Mouse (Mus musculus): Measurements from ENCODE around the gene Gm884. TPM values are rescaled to one million over a fixed set of nuclear protein-coding genes. Genes with fewer than 3 reads are reported as not detected.

The Gm884 gene
- polyA plus RNA-seq, 1 experiment: not detected

- no peak overlapping the region for H3K27ac ChIP-seq (ENCODE audit: insufficient read depth, low read length)
- WGBS: 27% methylated on average over 3 of the region's 3 CpGs
- TF ChIP-seq CTCF (IDR thresholded peaks at IDR 0.05; ENCODE audit: borderline replicate concordance, insufficient read depth, low read depth, low read length) (no peak), POLR2A (IDR thresholded peaks at IDR 0.05; ENCODE audit: borderline replicate concordance, insufficient read depth, low read length) (no peak)
- DNase-seq: no peak
- H3K4me1 ChIP-seq (ENCODE audit: control insufficient read depth, insufficient read depth, low read length): no peaks in the 10 kb centered on the region
- H3K4me3 ChIP-seq (replicated peaks; ENCODE audit: insufficient read depth, low read depth, low read length): no peak overlapping the region
- no peaks in the 10 kb centered on the region for H3K27me3 ChIP-seq (ENCODE audit: control insufficient read depth, insufficient read depth, low read length)
Observed at GRCm38 (mm10) chr11:103656520-103656919, 35.6 kb upstream of the Gm884 start.

DNA sequence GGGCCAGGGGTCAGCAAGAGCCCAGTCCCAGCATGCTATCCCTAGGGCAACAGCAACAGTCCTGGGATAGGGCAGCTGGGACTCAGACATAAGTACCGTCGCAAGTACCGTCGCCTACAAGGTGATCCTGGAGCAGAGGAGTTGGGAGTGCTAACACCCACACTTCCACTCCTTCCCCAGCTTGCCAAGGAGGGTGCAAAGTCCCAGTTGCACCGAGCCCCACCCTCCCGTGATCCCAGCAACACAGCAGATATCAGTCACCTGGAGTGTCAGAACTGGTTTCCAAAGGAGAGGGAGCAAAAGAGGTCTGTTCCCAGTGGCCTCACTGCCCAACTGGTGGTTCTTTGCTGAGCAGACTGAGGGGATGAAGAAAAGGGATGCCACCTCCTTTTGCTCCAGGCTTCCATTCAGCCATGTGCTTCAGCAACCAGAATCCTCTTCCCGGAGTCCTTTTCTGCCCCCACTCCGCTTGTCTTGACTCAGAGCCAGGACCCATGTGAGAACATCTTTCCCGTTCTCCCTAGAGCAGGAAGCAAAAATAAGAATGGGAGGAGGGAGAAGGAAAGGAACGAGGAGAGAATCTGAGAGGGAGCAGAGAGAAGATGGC is 32.5 kb upstream of the Gm884 start:
- Histone ChIP-seq H3K27me3 (ENCODE audit: control insufficient read depth, insufficient read depth, low read length) (peaks cover 9% of the 10 kb centered on the region; the same call in 1 of the 2 replicates), H3K4me1 (ENCODE audit: control insufficient read depth, insufficient read depth, low read length) (peaks cover 4% of the 10 kb centered on the region), H3K4me3 (replicated peaks; ENCODE audit: insufficient read depth, low read depth, low read length) (no peak overlapping the region), H3K27ac (ENCODE audit: insufficient read depth, low read length) (no peak overlapping the region)
- TF ChIP-seq CTCF (IDR thresholded peaks at IDR 0.05; ENCODE audit: borderline replicate concordance, insufficient read depth, low read depth, low read length): no peak
- no peak for TF ChIP-seq POLR2A (IDR thresholded peaks at IDR 0.05; ENCODE audit: borderline replicate concordance, insufficient read depth, low read length)
- DNase-seq: no peak
- 52% methylated on average over 10 of the region's 10 CpGs for WGBS

DNA sequence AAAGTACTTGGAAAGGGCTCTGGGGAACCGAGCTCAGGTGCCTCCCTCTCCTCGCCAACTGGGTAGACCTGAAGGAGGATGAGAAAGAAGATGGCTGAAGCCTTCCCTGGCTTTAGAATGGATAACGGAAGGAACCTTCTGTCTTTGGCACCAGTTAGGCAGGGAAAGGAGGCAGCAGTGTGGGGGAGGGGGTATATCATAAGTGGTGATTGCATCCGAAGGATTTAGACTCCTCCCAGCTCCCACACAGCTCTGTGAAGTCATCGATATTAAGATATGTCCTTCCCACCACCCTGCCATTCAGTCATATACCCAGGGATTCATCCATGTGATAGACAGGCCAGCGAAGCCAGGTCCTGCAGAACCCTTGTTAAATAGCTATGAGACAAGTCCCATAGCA is 30.5 kb upstream of the Gm884 start:
- 77% methylated on average over 6 of the region's 6 CpGs for WGBS
- DNase-seq: no peak
- H3K27ac ChIP-seq (ENCODE audit: insufficient read depth, low read length): no peak overlapping the region
- TF ChIP-seq CTCF (IDR thresholded peaks at IDR 0.05; ENCODE audit: borderline replicate concordance, insufficient read depth, low read depth, low read length) (no peak), POLR2A (IDR thresholded peaks at IDR 0.05; ENCODE audit: borderline replicate concordance, insufficient read depth, low read length) (no peak)
- H3K4me1 ChIP-seq (ENCODE audit: control insufficient read depth, insufficient read depth, low read length): peaks cover 7% of the 10 kb centered on the region
- peaks cover 9% of the 10 kb centered on the region; the same call in 1 of the 2 replicates for H3K27me3 ChIP-seq (ENCODE audit: control insufficient read depth, insufficient read depth, low read length)
- no peak overlapping the region for H3K4me3 ChIP-seq (replicated peaks; ENCODE audit: insufficient read depth, low read depth, low read length)

GRCm38 (mm10) chr11:103649983-103650493 is 29.1 kb upstream of the Gm884 start:
- no peak for DNase-seq
- H3K27ac ChIP-seq (ENCODE audit: insufficient read depth, low read length): no peak overlapping the region
- H3K27me3 ChIP-seq (ENCODE audit: control insufficient read depth, insufficient read depth, low read length): peaks cover 9% of the 10 kb centered on the region; the same call in 1 of the 2 replicates
- peak overlapping the region; percentile 44 for H3K4me3 ChIP-seq (replicated peaks; ENCODE audit: insufficient read depth, low read depth, low read length)
- WGBS: 2% methylated on average over 37 of the region's 37 CpGs
- peaks cover 18% of the 10 kb centered on the region for H3K4me1 ChIP-seq (ENCODE audit: control insufficient read depth, insufficient read depth, low read length)
- no peak for TF ChIP-seq CTCF (IDR thresholded peaks at IDR 0.05; ENCODE audit: borderline replicate concordance, insufficient read depth, low read depth, low read length)
- TF ChIP-seq POLR2A (IDR thresholded peaks at IDR 0.05; ENCODE audit: borderline replicate concordance, insufficient read depth, low read length): no peak

DNA sequence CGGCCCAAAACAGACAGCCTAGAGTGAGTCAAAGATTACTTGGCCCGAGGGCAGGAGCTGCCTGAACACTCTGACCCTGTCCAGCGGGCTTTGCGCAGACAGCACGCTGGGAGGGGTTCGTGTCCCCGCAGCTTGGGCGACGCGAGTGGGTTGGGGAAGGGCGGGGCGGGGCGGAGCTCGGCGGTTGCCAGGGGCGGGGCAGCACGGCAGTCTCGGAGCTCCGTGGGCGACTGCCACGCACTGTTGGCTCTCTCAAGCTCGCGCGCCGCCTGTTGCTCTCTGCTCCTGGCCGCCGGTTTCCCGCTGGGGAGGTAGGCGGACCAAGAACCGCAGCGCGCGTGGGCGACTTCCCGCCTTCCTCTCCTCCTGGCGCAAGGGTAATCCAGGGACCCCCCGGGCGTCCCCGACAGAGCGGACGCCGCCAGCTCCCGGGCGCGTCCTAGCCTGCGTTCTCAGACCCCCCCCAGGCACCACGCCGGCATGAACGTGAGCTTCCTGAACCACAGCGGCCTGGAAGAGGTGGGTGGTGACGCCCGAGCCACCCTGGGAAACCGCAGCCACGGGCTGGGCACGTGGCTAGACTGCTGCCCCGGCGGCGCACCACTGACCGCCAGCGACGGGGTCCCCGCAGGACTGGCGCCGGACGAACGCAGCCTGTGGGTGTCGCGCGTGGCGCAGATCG is 28.5 kb upstream of the Gm884 start, which contains the start of gene Rprml:
Gene Rprml, plus strand, starts transcription at position 270 of the 682 bp plus-strand sequence.
- Histone ChIP-seq H3K4me1 (ENCODE audit: control insufficient read depth, insufficient read depth, low read length) (peaks cover 18% of the 10 kb centered on the region), H3K27ac (ENCODE audit: insufficient read depth, low read length) (no peak within 1 kb of the TSS), H3K4me3 (replicated peaks; ENCODE audit: insufficient read depth, low read depth, low read length) (peak within 1 kb of the TSS; percentile 44), H3K27me3 (ENCODE audit: control insufficient read depth, insufficient read depth, low read length) (peaks cover 9% of the 10 kb centered on the region; the same call in 1 of the 2 replicates)
- DNase-seq: peak; percentile 45 to 46
- no peak for TF ChIP-seq POLR2A (IDR thresholded peaks at IDR 0.05; ENCODE audit: borderline replicate concordance, insufficient read depth, low read length)
- TF ChIP-seq CTCF (IDR thresholded peaks at IDR 0.05; ENCODE audit: borderline replicate concordance, insufficient read depth, low read depth, low read length): no peak
- WGBS: 1% methylated on average over 71 of the region's 71 CpGs

DNA sequence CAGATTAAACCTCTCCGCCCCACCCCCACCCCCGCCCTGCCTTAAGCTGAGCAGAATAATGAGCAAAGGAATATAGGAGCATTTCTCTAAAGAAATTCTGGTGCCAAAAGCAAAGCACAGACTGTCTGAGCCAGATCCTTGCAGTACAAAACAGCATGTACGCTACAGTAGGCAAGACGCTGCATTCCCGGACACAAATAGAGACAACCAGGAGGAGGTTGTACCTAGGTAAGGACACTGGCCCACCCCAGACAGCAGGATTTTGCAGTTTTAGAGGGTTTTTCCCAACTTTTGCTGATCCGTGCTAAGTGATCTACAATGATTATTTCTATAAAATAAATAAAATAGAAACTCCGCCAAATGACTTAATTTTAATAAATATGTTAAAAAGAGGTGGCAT is 27.7 kb upstream of the Gm884 start:
- H3K27ac ChIP-seq (ENCODE audit: insufficient read depth, low read length): no peak overlapping the region
- no peak overlapping the region for H3K4me3 ChIP-seq (replicated peaks; ENCODE audit: insufficient read depth, low read depth, low read length)
- DNase-seq: no peak
- WGBS: 33% methylated on average over 7 of the region's 7 CpGs
- peaks cover 9% of the 10 kb centered on the region; the same call in 1 of the 2 replicates for H3K27me3 ChIP-seq (ENCODE audit: control insufficient read depth, insufficient read depth, low read length)
- TF ChIP-seq POLR2A (IDR thresholded peaks at IDR 0.05; ENCODE audit: borderline replicate concordance, insufficient read depth, low read length) (no peak), CTCF (IDR thresholded peaks at IDR 0.05; ENCODE audit: borderline replicate concordance, insufficient read depth, low read depth, low read length) (no peak)
- peaks cover 18% of the 10 kb centered on the region for H3K4me1 ChIP-seq (ENCODE audit: control insufficient read depth, insufficient read depth, low read length)

- peaks cover 9% of the 10 kb centered on the region; the same call in 1 of the 2 replicates for H3K27me3 ChIP-seq (ENCODE audit: control insufficient read depth, insufficient read depth, low read length)
- no peak for TF ChIP-seq POLR2A (IDR thresholded peaks at IDR 0.05; ENCODE audit: borderline replicate concordance, insufficient read depth, low read length)
- TF ChIP-seq CTCF (IDR thresholded peaks at IDR 0.05; ENCODE audit: borderline replicate concordance, insufficient read depth, low read depth, low read length): no peak
Observed at GRCm38 (mm10) chr11:103647921-103648620, 27.1 kb upstream of the Gm884 start.

More at GRCm38 (mm10) chr11:103647921-103648620, 27.1 kb upstream of the Gm884 start:
- H3K4me1 ChIP-seq (ENCODE audit: control insufficient read depth, insufficient read depth, low read length): peaks cover 18% of the 10 kb centered on the region
- no peak for DNase-seq
- H3K27ac ChIP-seq (ENCODE audit: insufficient read depth, low read length): no peak overlapping the region
- no peak overlapping the region for H3K4me3 ChIP-seq (replicated peaks; ENCODE audit: insufficient read depth, low read depth, low read length)
- WGBS: 56% methylated on average over 11 of the region's 11 CpGs
